Mouse (Mus musculus) C2C12 (cell line): ENCODE results near the gene Parvg. TPM values are rescaled to one million over a fixed set of nuclear protein-coding genes. Genes with fewer than 3 reads are reported as not detected.

Experiments
- H3K27me3 ChIP-seq: one replicate; pipeline ENCODE4 v1.6.1; 2011; ENCODE audit not compliant: control insufficient read depth, insufficient read depth, insufficient read length
- H3K36me3 ChIP-seq: one replicate; pipeline ENCODE4 v1.6.1; 2011; ENCODE audit not compliant: control insufficient read depth, insufficient read depth
- H3K4me3 ChIP-seq: one replicate; pipeline ENCODE4 v1.5.1; 2011; ENCODE audit warnings: mild to moderate bottlenecking, control low read depth; ENCODE audit not compliant: poor library complexity, insufficient read depth, severe bottlenecking
- H3K79me2 ChIP-seq: one replicate; pipeline ENCODE4 v1.6.1; 2011; ENCODE audit not compliant: control insufficient read depth, insufficient read depth
- H3K79me3 ChIP-seq: one replicate; pipeline ENCODE4 v1.6.1; 2011; ENCODE audit warnings: low read depth, control low read depth
- H3ac ChIP-seq: one replicate; pipeline ENCODE3; 2011; ENCODE audit warnings: low read depth; ENCODE audit not compliant: control insufficient read depth, insufficient read length
- CEBPB ChIP-seq: IDR thresholded peaks from one replicate; pipeline ENCODE4 v1.6.1; 2011; ENCODE audit warnings: low read depth, mild to moderate bottlenecking, control low read depth, moderate library complexity
- CTCF ChIP-seq: IDR thresholded peaks from one replicate; pipeline ENCODE4 v1.5.1; 2011; ENCODE audit not compliant: control insufficient read depth, insufficient read depth, insufficient read length
- FOSL1 ChIP-seq: IDR thresholded peaks from one replicate; pipeline ENCODE4 v1.8.0; 2011; ENCODE audit warnings: mild to moderate bottlenecking, low read length; ENCODE audit not compliant: poor library complexity, insufficient read depth, severe bottlenecking
- MAX ChIP-seq: IDR thresholded peaks from one replicate; pipeline ENCODE4 v1.6.1; 2011; ENCODE audit warnings: mild to moderate bottlenecking, control low read depth
- MYOD1 ChIP-seq: IDR thresholded peaks from one replicate; pipeline ENCODE4 v1.6.1; 2011; ENCODE audit warnings: low read depth; ENCODE audit not compliant: control insufficient read depth, insufficient read length
- MYOG ChIP-seq: IDR thresholded peaks from one replicate; pipeline ENCODE4 v1.6.1; 2011; ENCODE audit not compliant: control insufficient read depth, insufficient read length; ENCODE audit errors: extremely low read depth
- USF1 ChIP-seq: IDR thresholded peaks from one replicate; pipeline ENCODE4 v1.6.1; 2011; ENCODE audit warnings: low read depth, mild to moderate bottlenecking, control low read depth, moderate library complexity
- polyA plus RNA-seq: library from polyadenylated mRNA; unstranded; fragments of >200 nt; fragmentation: generic; extraction: Trizol; gene quantifications from one replicate; pipeline ENCODE4 v1.2.1, GENCODE M21; 2012; ENCODE audit warnings: missing spikeins

The Parvg gene
- polyA plus RNA-seq, 1 experiment = 0.09 TPM

GRCm38 (mm10) chr15:84351915-84352844 is 28.4 kb downstream of the Parvg start:
- Histone ChIP-seq H3K79me3 (no peaks in the 10 kb centered on the region), H3ac (no peak overlapping the region), H3K4me3 (no peak overlapping the region), H3K27me3 (peaks cover 17% of the 10 kb centered on the region), H3K79me2 (no peaks in the 10 kb centered on the region), H3K36me3 (no peaks in the 10 kb centered on the region)
- TF ChIP-seq MYOD1 (no peak), MYOG (no peak), CEBPB (no peak), FOSL1 (no peak), CTCF (no peak), USF1 (no peak), MAX (no peak)

- H3K4me3 ChIP-seq = no peak overlapping the region
- H3K79me3 ChIP-seq = no peaks in the 10 kb centered on the region
- H3K36me3 ChIP-seq = no peaks in the 10 kb centered on the region
- TF ChIP-seq CEBPB (no peak), FOSL1 (no peak), CTCF (no peak), USF1 (no peak), MAX (no peak), MYOG (no peak), MYOD1 (no peak)
- H3K27me3 ChIP-seq = peaks cover 17% of the 10 kb centered on the region
- H3K79me2 ChIP-seq = no peaks in the 10 kb centered on the region
- no peak overlapping the region for H3ac ChIP-seq
Observed at GRCm38 (mm10) chr15:84355081-84355480, 31.3 kb downstream of the Parvg start.

- TF ChIP-seq FOSL1 (no peak), MYOG (no peak), CEBPB (no peak), CTCF (no peak), USF1 (no peak), MYOD1 (no peak), MAX (no peak)
- H3K79me2 ChIP-seq = no peaks in the 10 kb centered on the region
- H3K27me3 ChIP-seq = no peaks in the 10 kb centered on the region
- H3K79me3 ChIP-seq = no peaks in the 10 kb centered on the region
- H3ac ChIP-seq = no peak overlapping the region
- H3K36me3 ChIP-seq = no peaks in the 10 kb centered on the region
- H3K4me3 ChIP-seq = no peak overlapping the region
Observed at GRCm38 (mm10) chr15:84364746-84365145, 40.9 kb downstream of the Parvg start.

DNA sequence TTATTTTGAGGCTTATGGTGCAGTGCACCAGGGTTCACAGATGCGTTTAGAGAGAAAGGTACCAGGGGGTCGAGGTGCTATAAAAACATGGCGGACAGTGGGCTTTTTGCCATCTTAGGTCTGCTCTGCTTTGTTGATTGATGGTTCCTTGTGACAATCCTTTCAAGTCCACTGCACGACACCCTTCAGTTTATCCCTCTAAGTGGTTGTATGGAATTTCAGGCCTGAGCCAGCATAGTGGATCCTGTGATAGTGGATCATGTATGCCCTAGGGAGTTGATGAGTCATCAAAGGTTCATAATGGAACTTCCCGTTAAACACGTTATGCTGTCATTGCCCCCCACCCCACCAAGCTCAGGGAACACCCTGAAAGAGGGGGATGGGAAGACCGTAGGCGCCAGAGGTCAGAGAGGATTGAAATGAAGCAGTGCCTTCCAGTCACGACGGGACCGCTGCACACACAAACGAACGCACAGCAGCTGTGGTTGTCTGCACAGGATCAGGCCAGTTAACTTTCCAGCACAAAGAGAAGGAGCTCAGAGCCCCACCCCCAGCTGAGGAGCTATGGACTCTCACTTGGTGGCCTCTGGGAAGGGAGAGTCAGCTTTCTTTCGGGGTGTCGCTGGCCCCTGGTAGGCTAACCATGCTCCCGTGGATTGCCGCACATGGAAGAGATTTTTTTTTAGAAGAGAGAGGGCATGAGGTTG is 42.0 kb downstream of the Parvg start:
- Histone ChIP-seq H3K36me3 (no peaks in the 10 kb centered on the region), H3K79me3 (no peaks in the 10 kb centered on the region), H3ac (no peak overlapping the region), H3K4me3 (no peak overlapping the region), H3K27me3 (no peaks in the 10 kb centered on the region), H3K79me2 (no peaks in the 10 kb centered on the region)
- no peak for TF ChIP-seq CTCF
- peak; percentile 49 for TF ChIP-seq FOSL1

- no peaks in the 10 kb centered on the region for H3K36me3 ChIP-seq
- H3ac ChIP-seq = no peak overlapping the region
- TF ChIP-seq CEBPB (no peak), USF1 (no peak), FOSL1 (no peak), MAX (no peak), CTCF (no peak), MYOD1 (no peak), MYOG (no peak)
- no peaks in the 10 kb centered on the region for H3K79me2 ChIP-seq
- no peaks in the 10 kb centered on the region for H3K79me3 ChIP-seq
- H3K27me3 ChIP-seq = no peaks in the 10 kb centered on the region
- no peak overlapping the region for H3K4me3 ChIP-seq
Observed at GRCm38 (mm10) chr15:84366574-84366989, 42.8 kb downstream of the Parvg start.
